Mouse (Mus musculus) CH12.LX (cell line): ENCODE results near the gene Zfp541. TPM values are rescaled to one million over a fixed set of nuclear protein-coding genes. Genes with fewer than 3 reads are reported as not detected.

Experiments
- DNase-seq: peaks from one replicate; pipeline ENCODE4 v3.0.0-alpha.2; 2013; ENCODE audit errors: extremely low read depth
- H3K27ac ChIP-seq: 2 replicates; pipeline ENCODE4 v1.5.1; 2012; ENCODE audit warnings: low read depth, mild to moderate bottlenecking, control low read depth, moderate library complexity; ENCODE audit not compliant: insufficient read depth
- H3K27me3 ChIP-seq: replicated peaks from 2 replicates; pipeline ENCODE3; 2012; ENCODE audit warnings: inconsistent platforms
- H3K36me3 ChIP-seq, 2 experiments: replicated peaks in 1 of 2; 2 replicates each; pipeline versions ENCODE3 to v1.6.1; 2012; ENCODE audit warnings: inconsistent platforms in 1 of 2, low read length in 1 of 2, mild to moderate bottlenecking in 1 of 2, mixed read lengths in 1 of 2, moderate library complexity in 1 of 2; ENCODE audit not compliant: control insufficient read depth in 1 of 2, insufficient read depth in 1 of 2
- H3K4me1 ChIP-seq, 2 experiments: 2 replicates each; pipeline ENCODE4 v1.6.1; 2012; ENCODE audit warnings: inconsistent platforms in 1 of 2, moderate library complexity in 1 of 2; ENCODE audit not compliant: insufficient read depth in 2 of 2, control insufficient read depth in 1 of 2
- H3K4me2 ChIP-seq: 2 replicates; pipeline ENCODE4 v1.6.1; 2012; ENCODE audit warnings: low read depth, mild to moderate bottlenecking, control low read depth; ENCODE audit not compliant: poor library complexity, insufficient read depth, severe bottlenecking
- H3K4me3 ChIP-seq, 3 experiments: fragments of 150-350 bp in 1 of 3; sonication (generic) in 1 of 3; replicated peaks in 1 of 3; 2 replicates each; pipeline versions ENCODE3 to v1.5.1; 2011 to 2012; ENCODE audit warnings: low read depth in 2 of 3, low read length in 2 of 3, mild to moderate bottlenecking in 2 of 3, moderate library complexity in 2 of 3, control low read depth in 1 of 3, improper control_type of control experiment in 1 of 3, inconsistent platforms in 1 of 3, mixed read lengths in 1 of 3; ENCODE audit not compliant: poor library complexity in 1 of 3
- H3K79me2 ChIP-seq: replicated peaks from 2 replicates; pipeline ENCODE4 v1.6.1; 2012; ENCODE audit warnings: mild to moderate bottlenecking, moderate library complexity; ENCODE audit not compliant: control insufficient read depth, poor library complexity, insufficient read depth, severe bottlenecking; ENCODE audit errors: extremely low read depth
- H3K9ac ChIP-seq: 2 replicates; pipeline ENCODE4 v1.6.1; 2012; ENCODE audit warnings: low read depth, mild to moderate bottlenecking, control low read depth, moderate library complexity; ENCODE audit not compliant: insufficient read depth
- H3K9me3 ChIP-seq: replicated peaks from 2 replicates; pipeline ENCODE3; 2012; ENCODE audit warnings: low read length, inconsistent platforms, mixed read lengths
- BHLHE40 ChIP-seq: IDR thresholded peaks from 2 replicates; pipeline ENCODE4 v1.6.1; 2011; ENCODE audit warnings: mild to moderate bottlenecking, low read depth, low read length, improper control_type of control experiment
- CHD1 ChIP-seq: IDR thresholded peaks from 2 replicates; pipeline ENCODE4 v1.6.1; 2012; ENCODE audit warnings: low read depth, low read length, improper control_type of control experiment, inconsistent platforms
- E2F4 ChIP-seq: IDR thresholded peaks from 2 replicates; pipeline ENCODE4 v1.6.1; 2011; ENCODE audit warnings: low read depth, low read length, improper control_type of control experiment; ENCODE audit not compliant: insufficient replicate concordance
- ELF1 ChIP-seq: IDR thresholded peaks from 2 replicates; pipeline ENCODE4 v1.6.1; 2014; ENCODE audit warnings: low read depth, mild to moderate bottlenecking, inconsistent platforms, low read length, improper control_type of control experiment
- ETS1 ChIP-seq: conservative IDR thresholded peaks from 2 replicates; pipeline ENCODE4 v1.6.1; 2012; ENCODE audit warnings: low read depth, mild to moderate bottlenecking, inconsistent platforms, low read length, improper control_type of control experiment, moderate library complexity
- GABPA ChIP-seq: IDR thresholded peaks from 2 replicates; pipeline ENCODE4 v1.6.1; 2012; ENCODE audit warnings: low read depth, low read length, improper control_type of control experiment, inconsistent platforms; ENCODE audit not compliant: insufficient replicate concordance
- HCFC1 ChIP-seq: IDR thresholded peaks from 2 replicates; pipeline ENCODE4 v1.6.1; 2012; ENCODE audit warnings: low read depth, mild to moderate bottlenecking, inconsistent platforms, low read length, improper control_type of control experiment
- KAT2A ChIP-seq: IDR thresholded peaks from 2 replicates; pipeline ENCODE4 v1.6.1; 2012; ENCODE audit warnings: low read length, improper control_type of control experiment, inconsistent platforms; ENCODE audit not compliant: insufficient replicate concordance
- MAFK ChIP-seq: IDR thresholded peaks from 2 replicates; pipeline ENCODE4 v1.6.1; 2011; ENCODE audit warnings: low read length, improper control_type of control experiment; ENCODE audit not compliant: insufficient replicate concordance
- MAX ChIP-seq: IDR thresholded peaks from 2 replicates; pipeline ENCODE4 v1.6.1; 2011; ENCODE audit warnings: low read length, improper control_type of control experiment
- MAZ ChIP-seq: IDR thresholded peaks from 2 replicates; pipeline ENCODE4 v1.6.1; 2012; ENCODE audit warnings: low read depth, mild to moderate bottlenecking, inconsistent platforms, low read length, improper control_type of control experiment, moderate library complexity
- MEF2A ChIP-seq: IDR thresholded peaks from 2 replicates; pipeline ENCODE4 v1.6.1; 2014; ENCODE audit warnings: low read depth, mild to moderate bottlenecking, inconsistent platforms, low read length, improper control_type of control experiment, borderline replicate concordance
- MXI1 ChIP-seq: IDR thresholded peaks from 2 replicates; pipeline ENCODE4 v1.6.1; 2011; ENCODE audit warnings: mild to moderate bottlenecking, low read depth, low read length, improper control_type of control experiment
- NRF1 ChIP-seq: IDR thresholded peaks from 2 replicates; pipeline ENCODE4 v1.6.1; 2014; ENCODE audit warnings: low read depth, mild to moderate bottlenecking, inconsistent platforms, low read length, improper control_type of control experiment, moderate library complexity
- POLR2A ChIP-seq: IDR thresholded peaks from 2 replicates; pipeline ENCODE4 v1.6.1; 2011; ENCODE audit warnings: low read depth, mild to moderate bottlenecking, improper control_type of control experiment, low read length
- POLR2AphosphoS2 ChIP-seq: IDR thresholded peaks from 2 replicates; pipeline ENCODE4 v1.6.1; 2011; ENCODE audit warnings: low read depth, low read length, improper control_type of control experiment
- SIN3A ChIP-seq: IDR thresholded peaks from 2 replicates; pipeline ENCODE4 v1.6.1; 2012; ENCODE audit warnings: low read length, improper control_type of control experiment, inconsistent platforms
- SMC3 ChIP-seq: IDR thresholded peaks from 2 replicates; pipeline ENCODE4 v1.6.1; 2011; ENCODE audit warnings: low read depth, low read length, improper control_type of control experiment
- TBP ChIP-seq: conservative IDR thresholded peaks from 2 replicates; pipeline ENCODE4 v1.6.1; 2011; ENCODE audit warnings: low read depth, low read length, improper control_type of control experiment
- USF1 ChIP-seq: IDR thresholded peaks from 2 replicates; pipeline ENCODE4 v1.6.1; 2014; ENCODE audit warnings: low read depth, mild to moderate bottlenecking, inconsistent platforms, low read length, improper control_type of control experiment
- USF2 ChIP-seq: conservative IDR thresholded peaks from 2 replicates; pipeline ENCODE4 v1.6.1; 2011; ENCODE audit warnings: low read depth, low read length, improper control_type of control experiment
- ZC3H11A ChIP-seq: IDR thresholded peaks from 2 replicates; pipeline ENCODE4 v1.6.1; 2012; ENCODE audit warnings: low read depth, mild to moderate bottlenecking, inconsistent platforms, low read length, improper control_type of control experiment
- ZKSCAN1 ChIP-seq: IDR thresholded peaks from 2 replicates; pipeline ENCODE4 v1.6.1; 2012; ENCODE audit warnings: low read depth, inconsistent platforms, low read length, improper control_type of control experiment, borderline replicate concordance
- ZMIZ1 ChIP-seq: IDR thresholded peaks from 2 replicates; pipeline ENCODE4 v1.6.1; 2012; ENCODE audit warnings: low read depth, mild to moderate bottlenecking, inconsistent platforms, low read length, improper control_type of control experiment
- dilution Hi-C: fragments of 300-500 bp; cut with MboI; formaldehyde crosslinking; loops from 2 replicates; pipeline ENCODE4 v1.14.3; 2020; ENCODE audit warnings: low sequenced_read_pairs; ENCODE audit not compliant: extremely low pct_unique_long_range_greater_than_20kb, extremely low pct_ligation_motif_present
- in situ Hi-C: fragments of 300-500 bp; cut with MboI; formaldehyde crosslinking; loops from 3 replicates; pipeline ENCODE4 v1.14.3; 2019; ENCODE audit warnings: low sequenced_read_pairs, low pct_ligation_motif_present, low pct_unique_long_range_greater_than_20kb, mixed read lengths
- polyA plus RNA-seq: library from polyadenylated mRNA; unstranded; fragments of >175 nt; gene quantifications from 2 replicates; pipeline ENCODE4 v1.2.1, GENCODE M21; 2012; ENCODE audit warnings: low read depth; ENCODE audit not compliant: insufficient read length
- total RNA-seq, 2 experiments: library from RNA; depleted of rRNA; stranded (reverse); fragments of 300-350 nt in 1 of 2; fragments of >200 nt in 1 of 2; gene quantifications; 2 replicates each; pipeline ENCODE4 v1.2.3; 2012 to 2014

The Zfp541 gene
- total and polyA plus RNA-seq, 3 experiments, result 0.08 to 0.12 TPM; not detected in 1

GRCm38 (mm10) chr7:16041208-16041607 lies 20.4 kb upstream of the Zfp541 start:
- in situ Hi-C loops, result no loop called here
- dilution Hi-C loops, result no loop called here

GRCm38 (mm10) chr7:16042850-16043775 lies 18.5 kb upstream of the Zfp541 start:
- no peak for DNase-seq
- Histone ChIP-seq H3K4me3 (no peak overlapping the region), H3K4me1 (peaks cover 16 to 67% of the 10 kb centered on the region in 2 experiments), H3K79me2 (peaks cover 87% of the 10 kb centered on the region), H3K36me3 (peaks cover 6 to 36% of the 10 kb centered on the region in 2 experiments), H3K27me3 (no peaks in the 10 kb centered on the region), H3K9ac (no peak overlapping the region), H3K4me2 (no peak overlapping the region), H3K9me3 (no peaks in the 10 kb centered on the region), H3K27ac (no peak overlapping the region)
- in situ Hi-C loops (no loop called here), dilution Hi-C loops (no loop called here)
- TF ChIP-seq USF1 (no peak), MXI1 (no peak), NRF1 (no peak), CHD1 (no peak), ELF1 (no peak), KAT2A (no peak), MAZ (no peak), ZMIZ1 (no peak), BHLHE40 (no peak), ZKSCAN1 (no peak), TBP (no peak), USF2 (no peak), HCFC1 (no peak), E2F4 (no peak), ETS1 (no peak), MAX (no peak)

More at GRCm38 (mm10) chr7:16041208-16041607, 20.4 kb upstream of the Zfp541 start:
- DNase-seq, result no peak
- Histone ChIP-seq H3K4me1 (peaks cover 16 to 67% of the 10 kb centered on the region in 2 experiments), H3K9me3 (no peaks in the 10 kb centered on the region), H3K79me2 (peaks cover 82% of the 10 kb centered on the region), H3K4me3 (no peak overlapping the region), H3K4me2 (no peak overlapping the region), H3K27me3 (no peaks in the 10 kb centered on the region), H3K27ac (no peak overlapping the region), H3K36me3 (peaks cover 10 to 44% of the 10 kb centered on the region in 2 experiments), H3K9ac (no peak overlapping the region)
- TF ChIP-seq CHD1, result no peak
- no peak for TF ChIP-seq SIN3A
- TF ChIP-seq SMC3, result no peak
- no peak for TF ChIP-seq USF1
- TF ChIP-seq ZC3H11A, result no peak
- TF ChIP-seq MAFK, result no peak
- TF ChIP-seq POLR2AphosphoS2, result no peak
- TF ChIP-seq HCFC1, result no peak
- no peak for TF ChIP-seq TBP
- no peak for TF ChIP-seq ETS1
- TF ChIP-seq ZMIZ1, result no peak
- no peak for TF ChIP-seq POLR2A
- TF ChIP-seq MEF2A, result no peak
- TF ChIP-seq GABPA, result no peak
